Mouse (Mus musculus): ENCODE data around the gene Hddc3.
"Not testable (repeated sequence)": the region's sequence is repeated elsewhere in the genome, so short reads cannot be mapped to it uniquely, and the experiment has no call there.

Hddc3 gene

DNA sequence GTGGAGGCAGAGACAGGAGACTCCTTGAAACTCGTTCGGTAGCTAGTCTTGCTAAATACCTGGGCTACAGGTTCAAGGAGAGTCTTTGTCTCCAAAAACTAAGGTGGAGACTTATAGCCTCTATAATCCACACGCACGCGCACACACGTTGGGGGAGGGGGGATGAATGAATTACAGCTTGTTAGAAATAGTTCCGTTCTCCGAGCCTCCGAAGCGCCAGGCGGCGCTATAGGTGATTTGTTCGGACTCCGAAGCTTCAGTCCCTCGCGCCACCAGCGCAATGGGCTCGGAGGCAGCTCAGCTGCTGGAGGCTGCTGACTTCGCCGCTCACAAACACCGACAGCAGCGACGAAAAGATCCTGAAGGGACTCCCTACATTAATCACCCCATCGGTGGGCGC, at the start of gene Hddc3:
Gene Hddc3, plus strand, starts transcription at position 247 of the 400 bp plus-strand sequence.
- peak; percentile 89 for DNase-seq (ENCODE audit: low read depth, low spot score)

DNA sequence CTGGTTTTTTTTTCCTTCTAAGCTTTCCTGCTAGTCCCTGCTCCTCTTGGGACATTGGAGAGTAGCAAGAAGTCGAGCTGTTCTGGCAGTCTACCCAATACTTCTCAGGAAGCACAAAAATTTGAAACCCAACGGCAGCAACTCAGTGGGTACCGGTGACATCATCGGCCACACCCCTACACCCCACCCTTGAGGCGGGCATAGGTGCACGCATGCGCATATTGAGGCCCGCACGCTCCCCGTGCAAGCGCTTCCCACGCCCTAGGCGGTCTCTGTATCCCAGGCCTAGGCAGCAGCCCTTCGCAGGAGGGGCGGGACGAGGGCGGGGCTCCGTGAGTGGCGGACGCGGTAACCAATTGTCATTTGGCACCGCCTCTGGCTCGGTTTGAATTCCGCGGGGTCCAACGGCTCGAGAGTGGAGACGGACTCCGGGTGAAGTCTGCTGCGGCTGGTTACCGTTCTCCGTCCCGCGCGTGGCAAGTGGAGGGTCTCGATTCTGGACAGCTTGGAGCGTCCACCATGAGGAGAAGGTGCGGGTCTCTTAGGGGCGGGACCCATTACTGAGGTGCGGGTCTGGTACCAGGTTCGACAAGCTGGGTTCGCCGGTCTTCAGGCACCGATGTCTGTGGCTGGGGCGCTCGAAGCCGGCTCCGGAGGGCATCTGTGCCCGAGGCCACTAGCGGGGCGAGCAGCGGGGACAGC, 48.7 kb upstream of the Hddc3 start, which contains the start of gene Prc1:
Gene Prc1, plus strand, starts transcription at position 389 of the 702 bp plus-strand sequence.
- peak; percentile 94 for DNase-seq (ENCODE audit: low read depth, low spot score)

DNA sequence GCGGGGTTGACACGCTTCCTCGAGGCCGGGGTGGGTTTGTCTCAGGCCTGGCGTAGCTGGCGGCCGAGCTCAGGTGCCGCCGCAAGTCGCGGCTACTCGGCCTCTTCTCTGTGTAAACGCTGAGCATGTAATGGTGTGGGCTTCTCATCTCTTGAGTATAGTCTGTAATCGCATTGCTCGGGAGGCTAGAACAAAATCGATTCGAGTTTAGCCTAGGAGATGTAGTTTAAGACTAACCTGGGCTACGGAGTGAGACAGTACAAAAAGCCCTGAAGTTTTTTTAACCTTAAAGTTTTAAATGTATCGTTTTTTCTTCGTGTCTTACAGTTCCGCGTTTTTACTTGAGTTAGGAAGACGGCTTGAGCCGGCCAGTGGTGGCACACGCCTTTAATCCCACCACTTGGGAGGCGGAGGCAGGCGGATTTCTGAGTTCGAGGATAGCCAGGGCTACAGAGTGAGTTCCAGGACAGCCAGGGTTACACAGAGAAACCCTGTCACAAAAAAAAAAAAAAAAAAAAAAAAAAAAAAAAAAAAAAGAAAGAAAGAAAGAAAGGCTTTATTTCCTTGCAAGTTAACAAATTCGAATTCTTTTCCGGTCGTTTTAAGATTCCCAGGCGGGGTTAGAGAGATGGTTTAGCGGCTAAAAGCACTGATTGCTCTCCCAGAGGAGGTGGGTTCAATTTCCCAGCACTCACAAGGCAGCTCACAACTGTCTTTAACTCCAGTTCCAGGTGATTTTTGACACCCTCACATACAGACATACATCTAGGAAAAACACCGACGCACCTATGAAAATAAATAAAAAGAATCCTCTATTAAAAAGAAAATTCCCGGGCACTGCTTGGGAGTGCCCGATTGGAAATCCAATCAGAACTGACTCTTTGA, 47.9 kb upstream of the Hddc3 start:
- DNase-seq (ENCODE audit: low read depth, low spot score): no peak

DNA sequence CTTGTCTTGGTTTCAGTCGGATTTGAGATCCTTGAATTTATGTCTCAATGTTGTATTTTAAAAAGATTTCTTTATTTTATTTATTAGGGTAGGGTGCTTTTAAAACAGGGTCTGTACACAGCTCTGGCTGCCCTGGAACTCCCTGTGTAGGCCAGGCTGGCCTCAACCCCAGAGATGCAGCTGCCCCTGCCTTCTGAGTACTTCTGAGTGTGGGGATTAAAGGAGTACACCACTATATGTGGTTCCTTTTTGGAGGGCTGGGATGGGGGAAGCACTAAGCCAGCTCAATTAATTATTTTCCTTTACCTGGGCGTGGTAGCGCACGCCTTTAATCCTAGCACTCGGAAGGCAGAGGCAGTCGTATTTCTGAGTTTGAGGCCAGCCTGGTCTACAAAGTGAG, 46.4 kb upstream of the Hddc3 start:
- no peak for DNase-seq (ENCODE audit: low read depth, low spot score)

DNA sequence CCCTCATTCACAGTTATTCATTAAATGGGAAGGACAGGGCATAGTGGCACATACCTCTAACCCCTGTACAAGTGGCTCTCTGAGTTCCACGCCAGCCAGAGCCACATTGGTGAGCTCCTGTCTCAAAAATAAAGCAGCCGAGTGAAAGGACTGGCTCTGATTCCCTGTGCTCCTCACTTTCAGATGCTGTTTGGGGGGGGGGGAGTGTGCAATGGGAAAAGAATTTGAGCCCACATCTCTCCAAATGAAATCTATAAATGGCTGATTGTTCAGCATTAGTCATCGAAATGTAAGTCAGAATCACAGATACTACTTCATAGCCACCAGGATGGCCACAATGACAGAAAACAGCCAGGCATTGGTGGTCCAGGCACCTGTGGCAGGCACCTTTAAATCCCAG, 45.9 kb upstream of the Hddc3 start:
- no peak for DNase-seq (ENCODE audit: low read depth, low spot score)

DNA sequence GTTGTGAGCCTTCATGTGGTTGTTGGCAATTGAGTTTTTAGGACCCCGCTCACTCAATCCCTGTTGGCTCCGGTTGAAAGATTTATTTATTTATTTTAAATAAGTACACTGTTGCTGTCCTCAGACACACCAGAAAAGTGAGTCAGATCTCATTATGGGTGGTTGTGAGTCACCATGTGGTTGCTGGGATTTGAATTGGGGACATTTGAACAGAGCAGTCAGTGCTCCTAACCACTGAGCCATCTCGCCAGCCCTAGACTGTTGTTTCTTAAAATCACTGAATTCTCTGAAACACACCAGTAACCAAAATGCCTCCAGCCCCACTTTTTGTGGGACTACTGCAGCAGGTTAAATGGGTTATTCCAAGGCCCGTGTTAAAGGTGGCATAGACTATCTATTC, 44.1 kb upstream of the Hddc3 start:
- DNase-seq (ENCODE audit: low read depth, low spot score): no peak

DNA sequence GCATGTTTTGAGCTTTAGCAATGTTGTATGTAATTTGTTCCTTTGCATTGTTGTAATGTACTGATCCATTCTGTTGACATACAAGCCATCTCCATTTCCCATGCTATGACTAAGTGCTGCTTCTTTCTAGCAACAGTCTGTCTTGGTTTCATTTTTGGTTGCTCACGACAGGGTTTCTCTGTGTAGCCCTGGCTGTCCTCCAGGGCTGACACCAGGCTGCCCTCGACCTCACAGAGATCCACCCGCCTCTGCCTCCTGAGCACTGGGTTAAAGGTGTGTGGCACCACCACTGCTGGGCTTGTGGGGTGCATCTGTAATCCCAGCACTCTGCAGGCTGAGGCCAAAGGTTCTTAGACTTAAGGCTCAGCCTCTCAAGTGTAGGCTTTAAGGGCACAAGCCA, 43.3 kb upstream of the Hddc3 start:
- no peak for DNase-seq (ENCODE audit: low read depth, low spot score)

DNA sequence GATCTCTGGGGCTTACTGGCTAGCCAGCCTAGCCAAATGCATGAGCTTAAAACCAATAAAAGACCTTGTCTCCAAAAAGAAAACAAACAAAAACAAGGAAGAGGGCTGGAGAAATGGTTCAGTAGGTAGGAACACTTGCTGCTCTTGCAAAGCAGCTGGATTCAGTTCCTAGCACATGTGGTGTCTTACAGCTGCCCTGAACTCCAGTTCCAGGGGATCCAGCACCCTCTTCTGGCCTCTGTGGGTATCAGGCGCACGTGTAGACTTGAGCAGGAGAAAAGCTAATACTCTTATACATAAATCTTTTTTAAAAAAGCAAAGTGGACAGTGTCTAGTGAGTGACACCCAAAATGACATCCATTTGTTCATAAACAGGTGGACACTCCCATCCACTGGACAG, 41.4 kb upstream of the Hddc3 start:
- no peak for DNase-seq (ENCODE audit: low read depth, low spot score)

DNA sequence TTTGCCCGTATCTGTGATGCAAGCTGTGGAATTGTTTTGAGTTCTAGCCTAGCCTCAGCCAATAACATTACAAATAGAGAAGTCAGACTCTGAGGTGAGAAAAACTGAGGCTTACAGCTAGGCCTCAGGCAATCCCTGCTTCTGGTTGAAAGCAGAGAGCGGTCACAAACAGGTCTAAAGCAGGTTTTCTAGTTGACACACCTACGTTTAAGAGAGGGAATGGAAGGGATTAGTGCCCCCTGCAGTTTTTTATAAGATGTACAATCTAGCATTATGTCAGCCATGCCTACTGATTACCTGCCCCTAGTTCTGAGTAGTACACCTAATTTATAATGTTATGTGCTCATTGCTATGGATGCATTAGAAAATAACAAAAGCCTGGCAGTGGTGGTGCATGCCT, 35.1 kb upstream of the Hddc3 start:
- DNase-seq (ENCODE audit: low read depth, low spot score): no peak

DNA sequence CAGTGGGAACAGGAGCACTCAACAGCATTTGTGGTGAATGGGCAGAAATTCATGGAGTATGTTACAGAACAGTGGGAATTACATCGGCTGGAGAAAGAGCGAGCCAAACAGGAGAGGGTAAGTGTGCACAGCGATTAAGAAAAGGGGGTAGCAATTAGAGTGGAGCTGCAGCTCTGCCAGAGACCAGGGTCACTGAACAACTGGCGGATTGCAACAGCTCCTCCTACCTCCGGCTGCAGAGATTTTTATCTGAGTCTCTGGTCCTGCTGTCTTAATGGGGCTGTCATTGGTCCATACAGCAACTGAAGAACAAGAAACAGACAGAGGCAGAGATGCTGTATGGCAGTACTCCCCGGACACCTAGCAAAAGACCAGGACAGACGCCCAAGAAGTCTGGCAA, 32.1 kb upstream of the Hddc3 start:
- no peak for DNase-seq (ENCODE audit: low read depth, low spot score)

DNA sequence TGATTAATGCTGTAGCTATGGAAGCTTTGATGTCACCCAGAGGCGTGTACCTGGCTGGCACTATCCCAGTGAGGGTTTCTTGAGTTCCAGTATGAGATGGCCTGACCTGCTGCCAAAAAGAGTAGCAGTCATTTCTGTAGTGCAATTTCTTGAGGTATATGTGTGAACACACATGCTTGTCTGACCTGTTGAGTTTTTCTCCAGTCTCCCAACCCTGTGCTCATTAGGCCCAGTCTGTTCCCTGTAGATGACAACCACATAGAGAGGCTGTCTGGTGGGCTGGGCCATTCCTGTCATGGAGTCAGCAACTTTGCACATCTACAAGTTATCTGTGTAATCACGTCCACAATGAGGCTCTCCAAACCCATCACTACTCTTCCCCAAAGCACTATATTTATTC, 27.2 kb upstream of the Hddc3 start:
- DNase-seq (ENCODE audit: low read depth, low spot score): no peak

DNA sequence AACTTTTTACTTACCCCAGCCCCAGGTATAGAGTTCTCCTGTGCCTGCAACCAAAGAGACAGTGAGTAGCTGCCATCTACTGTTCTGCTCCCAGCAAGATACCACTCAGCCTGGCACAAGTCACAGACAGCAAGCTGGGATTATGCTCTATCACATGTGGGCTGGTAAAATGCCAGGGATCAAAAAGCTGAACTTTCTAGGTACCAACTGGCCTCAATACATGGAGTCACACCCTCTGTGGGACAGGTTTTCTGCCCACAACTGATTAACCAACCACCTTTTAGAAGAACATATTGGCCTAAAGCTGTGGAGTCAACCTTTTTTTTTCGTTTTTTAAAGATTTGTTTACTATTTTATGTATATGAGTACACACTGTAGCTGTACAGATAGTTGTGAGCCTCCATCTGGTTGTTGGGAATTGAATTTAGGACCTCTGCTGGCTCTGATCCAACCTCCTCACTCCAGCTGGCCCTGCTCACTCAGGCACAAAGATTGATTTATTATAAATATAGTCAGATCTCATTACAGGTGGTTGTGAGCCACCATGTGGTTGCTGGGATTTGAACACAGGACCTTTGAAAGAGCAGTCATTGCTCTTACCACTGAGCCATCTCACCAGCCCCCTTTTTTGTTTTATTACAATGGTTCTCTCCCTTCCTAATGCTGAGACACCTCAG, 25.3 kb upstream of the Hddc3 start:
- no peak for DNase-seq (ENCODE audit: low read depth, low spot score)

DNA sequence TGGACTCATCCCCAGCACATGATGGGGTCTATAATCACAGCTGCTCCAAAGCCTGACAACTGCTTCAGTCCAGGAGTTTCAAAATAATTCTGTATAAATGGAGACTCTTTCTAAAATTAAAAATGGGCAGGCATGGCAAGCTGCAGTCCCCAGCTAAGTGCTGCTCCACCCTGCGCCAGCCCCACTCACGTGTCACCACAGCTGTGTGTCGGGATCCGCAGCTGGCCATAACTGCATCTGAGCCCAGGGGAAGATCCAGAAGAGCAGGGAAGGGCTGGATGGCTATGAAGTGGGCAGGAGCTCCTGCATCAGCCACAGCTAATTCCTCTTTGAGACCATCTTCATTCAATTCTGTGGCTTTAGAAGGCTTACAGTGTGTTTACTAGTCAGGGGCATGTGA, 24.2 kb upstream of the Hddc3 start:
- DNase-seq (ENCODE audit: low read depth, low spot score): no peak

DNA sequence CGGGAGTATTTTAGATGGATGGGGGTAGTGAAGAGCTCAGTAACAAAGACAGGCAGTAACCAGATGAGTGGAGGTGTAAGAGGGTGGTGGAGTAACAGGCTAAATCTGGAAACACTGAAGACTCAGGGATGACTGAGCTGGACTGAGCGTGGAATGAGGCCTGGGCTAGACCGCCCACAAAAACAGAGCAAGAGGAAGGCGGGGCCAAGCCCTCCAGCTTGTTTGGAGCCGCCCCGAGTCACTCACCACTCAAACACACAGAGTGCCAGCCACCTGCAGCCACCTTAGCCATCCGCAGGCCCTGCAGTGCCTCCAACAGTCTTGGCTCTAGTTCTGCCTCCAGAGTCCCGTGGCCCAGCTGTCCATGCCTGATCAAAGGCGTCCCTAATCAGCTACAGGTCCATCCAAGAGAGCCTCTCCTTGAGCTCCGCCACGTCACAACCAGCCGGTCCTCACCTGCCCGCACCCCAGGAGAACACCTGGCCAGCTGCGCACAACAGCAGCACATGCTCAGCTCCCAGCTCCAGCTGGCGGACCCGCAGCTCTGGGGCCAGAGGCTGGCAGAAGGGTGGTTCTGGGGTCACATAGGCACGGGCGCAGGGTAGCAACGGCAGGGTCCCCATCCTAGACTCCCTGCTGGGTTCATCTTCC, 22.9 kb upstream of the Hddc3 start:
- no peak for DNase-seq (ENCODE audit: low read depth, low spot score)

DNA sequence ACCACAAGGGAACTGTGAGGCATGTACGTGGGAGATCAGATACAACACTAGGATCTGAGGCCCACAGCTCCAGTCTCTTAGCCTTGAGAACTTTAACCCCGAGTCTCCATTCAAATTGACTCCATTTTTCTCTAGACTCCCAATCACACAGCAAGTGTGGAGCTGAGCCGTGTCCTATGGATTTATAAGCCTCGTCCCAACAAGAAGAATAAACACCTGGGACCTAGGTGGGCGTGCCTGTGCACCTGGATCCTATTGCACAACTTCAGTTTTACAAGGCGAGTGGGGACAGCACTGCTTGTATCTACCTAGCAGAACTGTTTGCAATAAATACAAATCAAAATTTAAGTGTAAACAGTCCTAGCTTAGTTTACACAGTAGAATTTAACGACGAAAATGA, 19.6 kb upstream of the Hddc3 start:
- DNase-seq (ENCODE audit: low read depth, low spot score): no peak

DNA sequence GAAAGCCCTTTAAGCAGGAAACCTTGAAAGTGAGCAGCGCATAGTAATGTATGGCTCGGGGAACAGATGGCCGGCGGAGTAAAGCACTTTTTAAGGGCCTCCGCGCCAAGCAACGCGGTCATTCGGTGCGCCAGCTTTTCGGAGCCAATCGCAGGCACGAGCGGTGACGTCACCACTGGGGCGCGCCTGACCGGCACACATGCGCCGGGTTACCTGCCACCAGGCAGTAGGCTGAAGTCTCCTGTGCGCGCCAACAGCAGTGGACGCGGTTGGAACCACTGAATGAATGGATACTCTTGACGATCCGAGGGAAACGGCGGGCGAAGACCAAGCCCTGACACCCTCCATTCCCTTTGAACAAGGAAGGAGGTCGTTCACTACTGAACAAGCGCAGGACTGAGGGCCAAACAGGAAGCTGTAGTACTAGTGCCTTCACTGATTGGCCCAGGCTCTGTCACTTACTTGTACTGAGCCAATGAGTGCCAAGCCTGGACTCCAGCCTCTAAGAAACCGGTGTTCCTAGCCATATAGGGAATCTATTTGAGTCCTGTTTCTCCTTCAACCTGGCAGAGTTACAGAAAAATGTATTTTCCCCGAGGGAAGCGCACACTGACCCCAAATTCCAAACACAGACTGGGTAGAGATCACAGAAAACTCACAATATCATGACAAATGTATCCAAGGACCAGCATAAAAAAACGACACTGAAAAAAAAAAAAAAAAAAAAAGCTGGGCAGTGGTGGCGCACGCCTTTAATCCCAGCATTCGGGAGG, 18.7 kb upstream of the Hddc3 start, which contains the start of gene Rccd1:
Gene Rccd1, minus strand, starts transcription at position 412 of the 773 bp plus-strand sequence.
- DNase-seq (ENCODE audit: low read depth, low spot score): peak; percentile 83

DNA sequence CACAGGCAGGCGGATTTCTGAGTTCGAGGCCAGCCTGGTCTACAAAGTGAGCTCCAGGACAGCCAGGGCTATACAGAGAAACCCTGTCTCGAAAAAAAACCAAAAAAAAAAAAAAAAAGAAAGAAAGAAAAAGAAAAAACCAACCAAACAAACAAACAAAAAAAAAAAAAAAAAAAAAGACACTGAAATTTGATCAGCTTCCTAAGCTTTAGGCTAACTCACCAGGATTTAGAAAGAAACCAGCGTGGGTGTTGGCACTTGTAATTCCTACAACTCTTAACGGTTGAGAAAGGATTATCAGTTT, 18.1 kb upstream of the Hddc3 start:
- DNase-seq (ENCODE audit: low read depth, low spot score): not testable (repeated sequence)

DNA sequence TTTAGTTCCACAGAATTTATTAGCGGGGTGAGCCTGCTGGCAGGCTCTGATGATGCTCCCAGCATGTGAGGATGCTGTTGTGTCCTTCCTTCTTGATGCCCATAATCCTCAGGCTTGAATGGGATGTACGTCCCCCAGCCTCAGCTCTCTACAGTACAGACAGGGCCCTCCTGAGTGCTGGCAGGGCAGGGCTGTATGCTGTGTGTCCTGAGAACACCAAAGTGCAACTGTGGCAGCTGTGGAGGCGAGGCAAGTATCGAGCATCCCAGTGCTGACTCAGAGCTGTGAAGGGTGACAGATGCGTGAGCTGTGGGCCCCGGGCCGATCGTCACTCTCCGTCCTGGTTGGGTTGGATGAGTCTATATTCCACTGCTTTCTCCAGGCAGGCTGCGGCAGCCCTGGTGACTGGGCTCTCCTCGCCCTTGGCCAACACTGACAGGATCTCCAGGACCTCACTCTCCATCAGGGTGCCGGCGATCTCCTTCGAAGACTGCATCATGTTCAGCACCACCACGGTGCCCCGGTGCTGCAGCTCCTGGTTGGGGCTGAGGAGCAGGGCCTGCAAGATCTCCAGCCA, 17.5 kb upstream of the Hddc3 start:
- no peak for DNase-seq (ENCODE audit: low read depth, low spot score)

DNA sequence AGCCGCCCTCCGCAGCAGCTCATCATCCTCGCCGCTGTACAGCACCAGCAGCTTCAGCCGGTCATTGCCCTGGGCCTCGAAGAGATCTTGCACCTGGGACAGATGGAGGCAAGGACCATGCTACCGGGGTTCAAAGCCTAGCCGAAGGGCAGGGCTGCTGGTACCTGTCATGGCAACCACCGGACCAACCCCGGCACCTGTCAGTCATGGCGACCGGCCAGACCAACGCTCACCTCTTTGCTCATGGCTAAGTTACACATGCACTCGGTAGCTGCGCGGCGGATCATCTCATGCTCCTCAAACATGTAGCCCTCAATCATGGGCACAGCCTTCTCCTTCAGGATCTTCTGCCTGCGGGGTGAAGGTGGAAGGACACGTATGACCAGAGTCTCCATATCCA, 16.8 kb upstream of the Hddc3 start:
- no peak for DNase-seq (ENCODE audit: low read depth, low spot score)

DNA sequence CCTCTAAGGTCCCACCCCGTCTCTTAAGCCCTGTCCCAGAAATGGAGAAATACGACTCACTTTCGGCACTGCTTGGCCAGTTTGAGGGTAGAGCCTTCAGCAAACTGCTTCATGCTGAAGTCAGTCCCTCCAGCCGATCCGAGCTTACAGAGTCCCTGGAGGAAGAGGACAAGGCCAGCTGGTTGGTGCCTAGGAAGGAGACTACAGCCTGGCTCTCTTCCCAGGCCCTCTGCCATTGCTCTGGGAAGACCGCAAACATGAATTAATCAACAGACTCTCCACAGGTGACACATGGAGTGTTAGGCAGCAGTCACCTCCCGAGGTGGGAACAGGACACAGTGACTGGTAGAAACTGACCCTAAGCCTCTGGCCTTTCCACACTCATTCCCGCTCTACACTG, 12.6 kb upstream of the Hddc3 start:
- DNase-seq (ENCODE audit: low read depth, low spot score): no peak

DNA sequence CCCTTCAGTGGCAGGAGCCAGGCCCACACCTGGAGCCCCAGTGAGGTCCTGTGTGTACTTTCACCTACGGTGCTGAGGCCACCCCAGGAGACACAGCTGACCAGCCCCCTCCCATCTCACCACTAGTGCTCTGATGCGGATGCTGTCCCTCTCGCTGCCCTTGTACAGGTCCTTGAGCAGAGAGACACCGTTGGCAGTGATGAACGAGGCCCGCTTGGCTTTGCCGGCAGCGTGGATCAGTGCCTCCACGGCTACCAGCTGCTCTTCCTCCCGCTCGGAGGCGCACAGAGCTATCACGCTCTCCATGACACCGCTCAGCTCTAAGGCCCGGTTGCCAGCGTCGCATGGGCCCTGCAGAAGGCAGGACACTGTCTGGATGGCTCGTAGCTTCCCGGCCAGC, 11.5 kb upstream of the Hddc3 start:
- no peak for DNase-seq (ENCODE audit: low read depth, low spot score)
